9 mouse cellular contexts compared by ENCODE assay signal in genomic region chr8:26770424-26770886, GRCm38 (mm10).
DNase-seq lines count a peak whose midpoint lies in the region; ATAC-seq lines count a peak whose summit lies in the region.
"Had no signal": no experiment of that assay in that cellular context is flagged by ENCODE, and none has a peak within 500 bp of the region (broad histone marks: within the 10 kb centered on the region; RNA-seq: fewer than 3 reads in every experiment).

No protein-coding gene starts in this region.

- peak overlapping the region; percentile 20 for H3K4me3 ChIP-seq in kidney, embryonic 15.5 days (replicated peaks)
- H3K4me3 ChIP-seq in hindbrain, embryonic 10.5 days: no peak overlapping the region
- H3K4me3 ChIP-seq in midbrain, embryonic 15.5 days: no peak overlapping the region

- no peak overlapping the region for H3K27ac ChIP-seq in kidney, embryonic 15.5 days
- peak overlapping the region; percentile 42 for H3K27ac ChIP-seq in hindbrain, embryonic 10.5 days
- H3K27ac ChIP-seq in midbrain, embryonic 15.5 days: no peak overlapping the region

- H3K4me2 ChIP-seq in kidney, embryonic 15.5 days: peak overlapping the region; percentile 58
- H3K4me2 ChIP-seq in midbrain, embryonic 15.5 days: peak overlapping the region; percentile 33

- no peak for DNase-seq in kidney, adult 18-20 months
- peak; percentile 6 for DNase-seq in c-Kit-positive CD71-negative TER-119-negative erythroid progenitor cells, embryonic 14.5 days (ENCODE audit: low read depth)
- DNase-seq in hindbrain, embryonic 10.5 days (ENCODE audit: low spot score): peak; percentile 41
- DNase-seq in ovary, postnatal 10 days (ENCODE audit: low spot score): no peak
- DNase-seq in lung, postnatal 36 days: no peak
- DNase-seq in thymus, adult 18-20 months: no peak

- ATAC-seq in kidney, embryonic 15.5 days (replicated peaks; ENCODE audit: low FRiP score): peak; percentile 82
- 0 out of 2 replicates have a peak, but pooled peaks have one; percentile 39 for ATAC-seq in midbrain, embryonic 15.5 days (replicated peaks)
- ATAC-seq: Patski had no signal

- WGBS in kidney, embryonic 15.5 days: 1% methylated on average over 16 of the region's 16 CpGs
- whole genome bisulfite sequencing in hindbrain, embryonic 10.5 days: 55% methylated on average over 16 of the region's 16 CpGs
- WGBS in midbrain, embryonic 15.5 days: 46% methylated on average over 16 of the region's 16 CpGs

- H3K4me1 ChIP-seq in kidney, embryonic 15.5 days: peaks cover 16% of the 10 kb centered on the region
- peaks cover 26% of the 10 kb centered on the region for H3K4me1 ChIP-seq in hindbrain, embryonic 10.5 days (replicated peaks)
- H3K4me1 ChIP-seq in midbrain, embryonic 15.5 days: 0 out of 2 replicates have a peak, but pooled peaks cover 3% of the 10 kb centered on the region

- no peaks in the 10 kb centered on the region for H3K9me3 ChIP-seq in kidney, embryonic 15.5 days (replicated peaks)
- H3K9me3 ChIP-seq in hindbrain, embryonic 10.5 days: no peaks in the 10 kb centered on the region
- no peaks in the 10 kb centered on the region for H3K9me3 ChIP-seq in midbrain, embryonic 15.5 days

- H3K36me3 ChIP-seq in kidney, embryonic 15.5 days: no peaks in the 10 kb centered on the region
- H3K36me3 ChIP-seq in hindbrain, embryonic 10.5 days: no peaks in the 10 kb centered on the region
- no peaks in the 10 kb centered on the region for H3K36me3 ChIP-seq in midbrain, embryonic 15.5 days (replicated peaks)

- H3K9ac ChIP-seq in kidney, embryonic 15.5 days: no peak overlapping the region
- H3K9ac ChIP-seq in midbrain, embryonic 15.5 days: no peak overlapping the region

- peaks cover 67% of the 10 kb centered on the region for H3K27me3 ChIP-seq in kidney, embryonic 15.5 days
- no peaks in the 10 kb centered on the region for H3K27me3 ChIP-seq in hindbrain, embryonic 10.5 days (ENCODE audit: insufficient read depth, poor library complexity, severe bottlenecking)
- no peaks in the 10 kb centered on the region for H3K27me3 ChIP-seq in midbrain, embryonic 15.5 days (replicated peaks)
- H3K27me3 ChIP-seq: Patski had no signal

Comparison
In these comparisons a context has a peak if more than half of its experiments do, and no peak if none do; other contexts are left out.
1. DNase-seq: peak in c-Kit-positive CD71-negative TER-119-negative erythroid progenitor cells, embryonic 14.5 days (single experiment) and hindbrain, embryonic 10.5 days (single experiment); none in kidney, adult 18-20 months (single experiment), ovary, postnatal 10 days (single experiment), lung, postnatal 36 days (single experiment) and thymus, adult 18-20 months (0 of 2).